Mouse (Mus musculus) ES-Bruce4 (cell line): ENCODE measurements around the gene Agpat4.

Experiments used
- CTCF ChIP-seq: IDR thresholded peaks from one replicate; pipeline ENCODE4 v1.8.1; 2011; ENCODE audit warnings: low read depth, low read length
- EP300 ChIP-seq: IDR thresholded peaks from 2 replicates; pipeline ENCODE4 v1.6.1; 2011; ENCODE audit warnings: low read depth, low read length; ENCODE audit not compliant: insufficient read depth
- POLR2A ChIP-seq: IDR thresholded peaks from one replicate; pipeline ENCODE4 v1.8.1; 2011; ENCODE audit warnings: low read length; ENCODE audit not compliant: insufficient read depth

DNA sequence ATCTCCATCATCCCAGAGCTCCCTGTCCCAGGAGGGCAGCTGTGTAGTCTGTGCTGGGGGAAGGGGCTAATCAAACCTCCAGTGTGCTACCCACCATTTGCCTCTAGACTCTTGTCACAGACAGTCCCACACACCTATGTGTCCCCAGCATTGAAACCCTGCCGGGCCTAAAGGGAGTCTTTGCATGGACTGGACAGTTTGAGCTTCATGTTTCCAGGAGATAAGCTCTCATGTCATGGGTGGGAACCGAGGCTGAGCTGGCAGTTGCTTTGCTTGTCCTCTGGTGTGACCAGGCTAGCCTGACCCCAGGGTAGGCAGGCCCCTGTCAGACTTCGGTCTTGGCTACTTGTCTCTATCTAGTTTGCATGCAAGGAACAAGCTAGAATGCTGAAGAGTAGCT is 87.7 kb downstream of the Agpat4 start:
- TF ChIP-seq CTCF (no peak), POLR2A (no peak), EP300 (no peak)
